Mouse (Mus musculus) T-helper 17 cell (primary cell): Measurements from ENCODE around the gene Pik3r6.

ENCODE experiments used
- in situ Hi-C, 2 experiments: fragments of 300-600 bp; cut with MboI, MseI; formaldehyde crosslinking; loops; 1 replicate in 1 of 2; 2 replicates in 1 of 2; pipeline ENCODE4 v1.15.1; 2025; ENCODE audit warnings: high pct_unique_total_duplicates in 2 of 2

The Pik3r6 gene

DNA sequence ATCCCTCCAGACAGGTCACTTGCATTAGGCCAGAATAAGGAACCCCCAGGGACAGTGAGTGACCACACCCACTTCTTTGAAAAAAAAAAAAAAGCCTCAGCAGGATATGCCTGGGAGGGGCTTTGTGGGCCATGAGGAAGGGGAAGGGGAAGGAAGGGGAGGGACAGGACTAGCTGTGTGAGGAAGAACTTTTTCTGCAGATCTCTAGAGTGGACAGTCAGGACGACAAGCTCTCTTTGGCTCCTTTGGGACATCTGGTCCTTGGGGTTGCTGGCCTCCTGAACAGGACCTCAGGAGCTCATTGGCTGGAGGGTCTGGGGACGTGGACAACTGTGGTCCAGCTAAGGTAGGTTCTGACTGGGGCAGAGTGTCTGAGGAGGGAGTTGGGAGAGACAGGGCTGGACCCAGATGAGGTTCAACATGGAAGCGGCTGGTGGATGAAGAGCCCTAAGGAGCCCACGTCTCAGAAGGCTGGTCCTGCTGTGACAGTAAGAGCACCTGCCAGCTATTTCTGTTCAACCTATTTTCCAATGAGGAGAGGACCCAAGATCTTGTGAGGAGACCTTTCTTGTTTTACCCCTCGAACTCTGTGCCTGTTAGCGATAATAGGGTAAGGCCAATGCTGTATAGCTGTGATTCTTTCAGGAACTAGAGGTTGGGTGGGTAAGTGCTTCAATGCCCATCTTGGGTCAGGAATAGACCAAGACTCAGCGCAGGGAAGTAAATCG is at the start of gene Pik3r6:
TSS of gene Pik3r6 (plus strand) at position 118 of the 728 bp plus-strand sequence.
- in situ Hi-C loops: no loop called here

GRCm38 (mm10) chr11:68453301-68453700 is 49.5 kb upstream of the Pik3r6 start:
- in situ Hi-C loops: loop anchor here in 1 of 2 experiments (10.0 to 25.0 kb wide), 2 partner anchors 1309 to 1398 kb away; partner anchors contain the start of genes Adprm, Polr2a, Sco1 and Slc35g3

DNA sequence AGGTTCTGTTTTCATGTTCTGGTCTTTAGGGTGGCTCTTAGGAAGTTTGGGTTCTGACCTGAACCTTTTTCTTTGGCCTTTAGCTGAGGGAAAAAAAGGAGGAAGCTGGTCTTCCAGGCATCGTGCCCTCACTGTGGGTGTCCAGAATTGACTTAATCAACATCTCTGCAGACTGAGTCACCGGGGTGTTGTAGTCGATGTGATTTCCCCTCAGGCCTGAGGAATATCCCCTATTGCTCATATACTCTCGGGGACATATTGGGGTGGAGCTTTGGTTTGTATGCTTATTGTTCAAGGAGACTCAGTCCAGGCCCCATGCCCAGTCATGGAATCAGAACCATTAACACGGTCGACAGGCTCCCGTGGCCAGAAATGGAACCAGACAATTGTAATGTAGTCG is 44.7 kb upstream of the Pik3r6 start:
- in situ Hi-C loops: loop anchor here in 1 of 2 experiments (10.0 to 25.0 kb wide), 2 partner anchors 1304 to 1403 kb away; partner anchors contain the start of genes Adprm, Polr2a, Sco1 and Slc35g3

- in situ Hi-C loops: loop anchor here in 1 of 2 experiments (10.0 to 25.0 kb wide), 2 partner anchors 1303 to 1404 kb away; partner anchors contain the start of genes Adprm, Polr2a, Sco1 and Slc35g3
Observed at GRCm38 (mm10) chr11:68459021-68459420, 43.8 kb upstream of the Pik3r6 start.

GRCm38 (mm10) chr11:68459486-68459885 is 43.3 kb upstream of the Pik3r6 start:
- in situ Hi-C loops: loop anchor here in 1 of 2 experiments (10.0 to 25.0 kb wide), 2 partner anchors 1303 to 1405 kb away; partner anchors contain the start of genes Adprm, Polr2a, Sco1 and Slc35g3

DNA sequence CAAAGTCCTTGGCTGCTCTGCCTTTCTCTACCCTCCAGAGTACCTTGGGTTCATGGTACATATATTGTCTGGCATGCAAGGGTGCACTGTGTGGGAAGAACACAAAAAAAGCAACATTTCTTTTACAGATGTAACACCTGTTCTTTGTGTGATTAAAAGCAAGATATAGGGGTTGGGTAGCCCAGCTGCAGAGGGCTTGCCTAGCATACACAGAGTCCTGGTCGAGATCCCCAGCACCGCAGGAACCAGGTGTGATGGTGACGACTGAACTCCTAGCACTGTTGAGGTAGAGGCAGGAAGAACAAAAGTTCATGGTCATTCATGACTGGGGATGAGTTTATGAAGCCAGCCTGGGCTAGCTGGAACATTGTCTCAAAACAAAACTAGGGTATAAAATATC is 40.1 kb upstream of the Pik3r6 start:
- in situ Hi-C loops: loop anchor here in 1 of 2 experiments (25.0 kb wide), 1 partner anchor 1300 kb away; the partner anchor contains the start of genes Polr2a, Slc35g3 and Zbtb4

DNA sequence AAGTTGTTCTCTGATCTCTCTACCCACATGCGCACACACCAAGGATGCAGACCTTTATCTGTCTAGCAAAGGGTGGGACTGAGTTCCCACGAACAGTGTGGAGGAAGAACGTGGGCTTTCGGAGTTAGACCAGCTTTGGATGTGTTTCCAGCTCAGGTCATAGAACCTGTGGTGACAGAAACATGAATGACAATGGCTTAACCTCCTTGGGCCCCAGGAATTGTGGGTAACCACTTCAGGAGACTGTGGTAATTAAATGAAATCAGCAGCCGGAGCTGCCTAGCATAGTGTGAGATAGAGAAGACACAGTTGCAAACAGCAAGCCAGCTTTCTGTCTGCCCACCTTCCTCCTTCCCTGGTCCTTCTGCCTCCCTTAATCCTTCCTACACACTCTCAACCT is 38.6 kb upstream of the Pik3r6 start:
- in situ Hi-C loops: loop anchor here in 1 of 2 experiments (25.0 kb wide), 1 partner anchor 1298 kb away; the partner anchor contains the start of genes Polr2a, Slc35g3 and Zbtb4

DNA sequence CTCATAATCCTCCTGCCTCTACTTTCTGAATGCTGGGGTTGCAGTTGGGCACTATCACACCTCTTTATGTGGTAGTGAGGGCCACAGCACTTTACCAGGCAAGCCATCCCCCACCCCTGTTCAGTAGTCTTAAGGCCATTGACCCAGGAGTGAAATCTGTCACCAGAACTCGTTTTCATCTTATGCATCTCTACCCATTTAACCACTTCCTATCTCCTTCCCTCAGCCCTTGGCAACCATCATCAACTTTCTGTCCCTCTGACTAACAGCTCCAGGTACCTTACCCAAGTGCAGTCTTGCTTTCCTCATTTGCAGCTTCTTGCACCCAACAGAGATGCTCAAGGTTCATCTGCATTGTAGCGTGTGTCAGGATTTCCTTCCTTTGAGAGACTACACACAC is 37.7 kb upstream of the Pik3r6 start:
- in situ Hi-C loops: loop anchor here in 1 of 2 experiments (25.0 kb wide), 1 partner anchor 1297 kb away; the partner anchor contains the start of genes Polr2a, Slc35g3 and Zbtb4

DNA sequence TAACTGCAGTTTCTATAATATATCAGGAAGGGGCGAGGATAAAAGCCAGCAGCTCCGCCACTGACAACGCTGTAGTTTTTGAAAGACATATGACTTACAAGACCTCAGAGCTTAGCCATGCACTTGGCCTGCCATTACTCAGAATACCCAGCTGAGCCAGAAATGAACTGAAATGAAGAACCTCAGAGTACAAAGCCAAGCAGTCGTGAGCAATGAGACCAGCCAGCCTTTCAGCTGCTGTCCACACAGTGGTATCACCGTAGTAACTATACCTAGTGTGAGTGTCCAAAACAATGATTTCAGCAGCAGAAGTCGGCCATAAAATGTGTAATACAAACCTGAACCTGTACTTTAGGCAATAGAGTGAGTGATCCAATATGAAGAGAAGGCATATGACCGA is 35.4 kb upstream of the Pik3r6 start:
- in situ Hi-C loops: loop anchor here in 1 of 2 experiments (25.0 kb wide), 1 partner anchor 1295 kb away; the partner anchor contains the start of genes Polr2a, Slc35g3 and Zbtb4

- in situ Hi-C loops: loop anchor here in 1 of 2 experiments (25.0 kb wide), 1 partner anchor 1294 kb away; the partner anchor contains the start of genes Polr2a, Slc35g3 and Zbtb4
Observed at GRCm38 (mm10) chr11:68467962-68468612, 34.7 kb upstream of the Pik3r6 start.

DNA sequence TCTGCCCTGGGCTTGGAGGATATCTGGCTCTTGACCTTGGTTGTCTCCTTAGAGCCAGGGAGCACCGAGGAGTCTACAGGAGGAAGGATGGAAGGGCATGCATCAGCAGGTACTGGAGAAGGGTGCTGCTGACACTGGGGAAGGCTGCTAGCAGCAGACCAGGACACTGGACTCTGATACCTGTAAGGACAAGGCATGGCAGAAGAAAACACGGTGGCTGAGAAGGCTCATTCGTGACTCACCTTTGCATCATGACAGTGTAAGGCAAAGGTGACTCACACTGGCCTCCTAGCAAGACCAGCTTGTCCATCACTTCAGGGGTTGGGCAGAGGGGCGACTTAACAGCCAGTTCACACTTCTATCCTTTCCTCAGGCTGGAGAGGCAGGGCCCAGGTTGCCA is 33.9 kb upstream of the Pik3r6 start:
- in situ Hi-C loops: loop anchor here in 1 of 2 experiments (25.0 kb wide), 1 partner anchor 1293 kb away; the partner anchor contains the start of genes Polr2a, Slc35g3 and Zbtb4

- in situ Hi-C loops: loop anchor here (5.0 to 25.0 kb wide), 2 partner anchors 40 to 1290 kb away; partner anchors contain the start of genes Pik3r5 (in 1 of the 2), Polr2a (in 1 of the 2), Slc35g3 (in 1 of the 2) and Zbtb4 (in 1 of the 2)
Observed at GRCm38 (mm10) chr11:68472162-68472849, 30.5 kb upstream of the Pik3r6 start.

- in situ Hi-C loops: loop anchor here (5.0 to 25.0 kb wide), 2 partner anchors 42 to 1288 kb away; partner anchors contain the start of genes Pik3r5 (in 1 of the 2), Polr2a (in 1 of the 2), Slc35g3 (in 1 of the 2) and Zbtb4 (in 1 of the 2)
Observed at GRCm38 (mm10) chr11:68474600-68474999, 28.2 kb upstream of the Pik3r6 start.

DNA sequence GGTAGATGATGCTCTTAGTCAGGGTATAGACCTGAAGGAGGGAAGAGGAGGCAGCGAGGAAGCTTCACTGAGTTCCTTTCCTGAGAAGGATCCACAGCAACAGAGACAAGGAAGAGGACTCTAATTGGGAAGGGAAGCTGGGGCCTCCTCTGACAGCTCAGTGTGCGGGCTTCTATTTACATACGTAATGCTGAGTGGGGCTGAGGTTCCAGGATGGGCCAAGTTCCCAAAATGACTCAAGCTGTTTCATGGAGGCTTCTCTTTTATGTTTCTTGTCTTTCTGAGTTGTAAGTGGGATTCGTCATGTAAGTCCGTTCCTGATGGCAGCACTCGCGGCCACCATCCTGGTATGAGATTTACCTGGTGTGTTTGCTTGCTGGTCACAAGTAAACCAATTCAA is 27.1 kb upstream of the Pik3r6 start:
- in situ Hi-C loops: no loop called here

DNA sequence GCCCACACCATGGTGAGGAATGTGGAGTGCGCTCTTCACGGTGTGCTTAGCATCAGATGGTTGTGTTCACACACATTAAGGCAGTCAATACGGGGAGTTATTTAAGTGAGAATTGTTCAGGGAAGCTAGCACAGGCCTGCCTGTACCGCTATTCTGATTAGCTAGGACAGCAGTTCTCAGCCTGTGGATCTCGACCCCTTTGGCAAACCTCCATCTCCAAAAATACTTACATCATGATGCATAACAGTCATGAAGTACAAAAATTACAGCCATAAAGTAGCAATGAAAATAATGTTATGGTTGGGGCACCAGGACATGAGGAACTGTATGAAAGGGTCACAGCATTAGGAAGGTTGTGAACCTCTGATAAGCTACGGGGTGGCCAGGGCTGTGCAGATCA is 25.2 kb upstream of the Pik3r6 start:
- in situ Hi-C loops: no loop called here

DNA sequence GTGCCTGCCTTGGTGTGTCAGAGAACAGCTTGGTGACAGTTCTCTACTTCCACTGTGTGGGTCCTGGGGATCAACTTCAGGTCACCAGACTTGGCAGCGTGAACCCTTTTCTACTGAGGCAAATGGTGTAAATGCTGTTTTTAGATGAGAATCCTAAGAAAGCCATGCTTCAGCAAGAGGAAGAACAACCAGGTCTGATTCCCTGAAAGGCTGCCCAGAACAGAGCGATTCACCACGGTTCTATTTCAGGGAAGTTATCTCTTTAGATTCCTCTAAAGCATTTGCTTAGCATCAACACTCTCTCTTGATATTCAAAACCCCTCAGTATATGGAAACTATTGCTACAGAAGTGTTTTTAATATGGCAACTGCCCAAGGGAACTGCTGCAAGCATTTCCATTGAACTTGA is 24.2 kb upstream of the Pik3r6 start:
- in situ Hi-C loops: no loop called here

DNA sequence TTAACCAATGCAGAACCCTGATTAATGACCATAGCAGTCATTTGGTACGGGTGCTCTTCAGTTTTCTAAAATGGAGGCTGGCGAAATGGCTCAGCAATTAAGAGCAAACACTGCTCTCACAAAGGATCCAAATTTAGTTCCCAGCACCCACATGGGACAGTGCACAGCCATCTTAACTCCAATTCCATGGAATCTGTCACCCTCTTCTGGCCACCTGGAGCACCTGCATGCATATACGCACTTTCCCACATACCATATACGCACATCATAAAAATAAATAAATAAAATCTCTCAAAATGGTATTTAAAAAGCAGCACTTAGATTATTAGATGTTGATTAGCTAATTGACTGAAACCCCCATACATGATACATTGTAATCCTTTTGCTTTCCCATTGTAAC is 22.2 kb upstream of the Pik3r6 start:
- in situ Hi-C loops: loop anchor here in 1 of 2 experiments (10.0 kb wide), 1 partner anchor 46 kb away; the partner anchor contains the start of gene Pik3r5

DNA sequence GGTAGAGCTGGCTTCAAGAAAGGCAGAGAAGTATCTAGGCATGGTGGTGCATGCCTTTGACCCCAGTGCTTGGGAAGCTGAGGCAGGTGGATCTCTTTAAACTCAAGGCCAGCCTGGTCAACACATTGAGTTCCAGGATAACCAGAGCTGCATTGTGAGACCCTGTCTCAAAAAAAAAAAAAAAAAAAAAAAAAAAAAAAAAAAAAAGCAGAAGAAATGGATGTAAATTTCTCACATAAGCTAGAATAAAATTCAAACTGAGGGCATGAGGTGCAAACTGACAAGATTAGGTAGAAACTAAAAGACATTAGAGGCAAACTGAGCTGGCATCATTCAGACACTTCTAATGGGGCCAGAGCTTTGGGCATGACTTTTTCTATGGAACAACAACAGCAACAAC is 20.8 kb upstream of the Pik3r6 start:
- in situ Hi-C loops: loop anchor here in 1 of 2 experiments (10.0 kb wide), 1 partner anchor 47 kb away; the partner anchor contains the start of gene Pik3r5

DNA sequence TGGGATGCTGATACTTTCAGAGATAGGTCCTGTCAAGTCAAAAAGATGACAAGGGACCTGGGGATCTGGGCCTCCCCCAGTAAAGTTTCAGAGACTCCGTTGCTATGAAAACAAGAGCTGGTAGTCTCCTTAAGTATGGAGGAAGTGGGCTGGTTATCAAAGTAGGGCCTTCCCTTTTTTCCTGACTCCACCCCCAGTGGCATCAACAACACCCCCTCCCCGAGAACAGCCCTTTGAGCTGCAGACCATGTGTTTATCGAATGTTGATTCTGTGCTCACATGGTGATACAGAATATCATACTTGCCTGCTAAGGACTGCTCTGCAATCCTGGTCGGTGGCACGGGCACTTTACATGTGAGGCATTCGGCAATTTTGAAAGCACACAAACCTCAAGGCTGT is 19.6 kb upstream of the Pik3r6 start:
- in situ Hi-C loops: loop anchor here in 1 of 2 experiments (10.0 kb wide), 1 partner anchor 48 kb away; the partner anchor contains the start of gene Pik3r5

- in situ Hi-C loops: loop anchor here in 1 of 2 experiments (10.0 kb wide), 1 partner anchor 50 kb away; the partner anchor contains the start of gene Pik3r5
Observed at GRCm38 (mm10) chr11:68484431-68484830, 18.4 kb upstream of the Pik3r6 start.
